Mouse (Mus musculus): ENCODE results near the gene Nova1. TPM values are rescaled to one million over a fixed set of nuclear protein-coding genes. Genes with fewer than 3 reads are reported as not detected.

Gene Nova1
- polyA plus RNA-seq, 1 experiment from 2014 or later, result 2.2 TPM

DNA sequence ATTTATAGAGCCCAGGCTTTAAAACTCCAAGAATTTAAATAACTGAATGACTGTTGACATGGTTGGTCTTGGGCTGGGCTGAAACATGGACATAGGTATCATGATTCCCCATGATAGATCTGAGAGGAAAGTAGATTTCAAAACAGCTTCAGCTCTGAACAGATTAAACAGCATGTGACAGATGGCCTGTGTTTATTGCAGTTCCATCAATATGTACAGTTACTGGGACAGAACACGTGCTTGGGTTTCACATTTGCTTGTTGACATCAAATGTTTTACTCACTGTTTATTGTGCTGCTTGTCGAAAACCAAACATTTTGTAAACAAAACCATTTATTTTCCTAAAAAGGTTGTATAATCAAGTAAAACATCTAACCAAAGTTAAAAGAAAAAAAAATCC lies 142.4 kb downstream of the Nova1 start:
- Histone ChIP-seq H3K4me1 (ENCODE audit: insufficient read depth) (no peaks in the 10 kb centered on the region), H3K27me3 (ENCODE audit: insufficient read depth, low read length) (no peaks in the 10 kb centered on the region), H3K36me3 (ENCODE audit: insufficient read depth) (no peaks in the 10 kb centered on the region), H3K4me2 (no peak overlapping the region), H3K4me3 (ENCODE audit: low read depth, low read length) (no peak overlapping the region), H3K27ac (ENCODE audit: low read depth) (no peak overlapping the region), H3K9me3 (ENCODE audit: low read depth, low read length) (no peaks in the 10 kb centered on the region), H3K9ac (no peak overlapping the region)
- 60% methylated on average over 2 of the region's 2 CpGs for WGBS
- DNase-seq (no peak), ATAC-seq (ENCODE audit: insufficient read depth) (no peak)
- no peak for TF ChIP-seq CTCF (IDR thresholded peaks at IDR 0.05; ENCODE audit: low read depth)

DNA sequence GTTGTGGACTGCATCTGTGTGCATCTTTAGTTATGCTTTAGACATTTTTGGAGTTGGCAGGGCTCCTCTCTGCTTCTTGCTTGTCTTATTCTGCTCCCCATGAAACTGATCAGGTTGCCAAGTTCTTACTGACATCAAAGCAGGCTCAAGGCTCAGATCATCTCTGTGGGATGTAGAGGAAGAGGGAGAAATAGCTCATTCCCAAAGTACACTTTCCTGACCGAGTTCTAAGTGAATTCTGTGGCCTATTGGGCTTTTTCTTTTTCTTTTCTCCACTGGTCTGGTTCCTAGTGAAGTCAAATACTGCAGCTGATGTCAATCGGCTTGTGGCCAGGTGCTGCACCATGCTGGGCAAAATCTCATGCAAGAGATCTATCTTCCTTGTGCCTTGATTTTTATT lies 152.0 kb downstream of the Nova1 start:
- Histone ChIP-seq H3K36me3 (ENCODE audit: insufficient read depth) (no peaks in the 10 kb centered on the region), H3K27me3 (ENCODE audit: insufficient read depth, low read length) (no peaks in the 10 kb centered on the region), H3K4me2 (no peak overlapping the region), H3K4me1 (ENCODE audit: insufficient read depth) (no peaks in the 10 kb centered on the region), H3K9me3 (ENCODE audit: low read depth, low read length) (no peaks in the 10 kb centered on the region), H3K27ac (ENCODE audit: low read depth) (no peak overlapping the region), H3K4me3 (ENCODE audit: low read depth, low read length) (no peak overlapping the region), H3K9ac (no peak overlapping the region)
- DNase-seq (no peak), ATAC-seq (ENCODE audit: insufficient read depth) (no peak)
- no peak for TF ChIP-seq CTCF (IDR thresholded peaks at IDR 0.05; ENCODE audit: low read depth)
- 49% methylated on average over 2 of the region's 2 CpGs for WGBS

- ATAC-seq (ENCODE audit: insufficient read depth) (no peak), DNase-seq (no peak)
- H3K4me2 ChIP-seq, result no peak overlapping the region
- no peaks in the 10 kb centered on the region for H3K27me3 ChIP-seq (ENCODE audit: insufficient read depth, low read length)
- H3K4me3 ChIP-seq (ENCODE audit: low read depth, low read length), result no peak overlapping the region
- 67% methylated on average over 5 of the region's 5 CpGs for WGBS
- H3K27ac ChIP-seq (ENCODE audit: low read depth), result no peak overlapping the region
- H3K9me3 ChIP-seq (ENCODE audit: low read depth, low read length), result no peaks in the 10 kb centered on the region
- H3K4me1 ChIP-seq (ENCODE audit: insufficient read depth), result no peaks in the 10 kb centered on the region
- TF ChIP-seq CTCF (IDR thresholded peaks at IDR 0.05; ENCODE audit: low read depth), result no peak
- no peak overlapping the region for H3K9ac ChIP-seq
- no peaks in the 10 kb centered on the region for H3K36me3 ChIP-seq (ENCODE audit: insufficient read depth)
Measured at GRCm38 (mm10) chr12:46646139-46646611, 172.6 kb downstream of the Nova1 start.

DNA sequence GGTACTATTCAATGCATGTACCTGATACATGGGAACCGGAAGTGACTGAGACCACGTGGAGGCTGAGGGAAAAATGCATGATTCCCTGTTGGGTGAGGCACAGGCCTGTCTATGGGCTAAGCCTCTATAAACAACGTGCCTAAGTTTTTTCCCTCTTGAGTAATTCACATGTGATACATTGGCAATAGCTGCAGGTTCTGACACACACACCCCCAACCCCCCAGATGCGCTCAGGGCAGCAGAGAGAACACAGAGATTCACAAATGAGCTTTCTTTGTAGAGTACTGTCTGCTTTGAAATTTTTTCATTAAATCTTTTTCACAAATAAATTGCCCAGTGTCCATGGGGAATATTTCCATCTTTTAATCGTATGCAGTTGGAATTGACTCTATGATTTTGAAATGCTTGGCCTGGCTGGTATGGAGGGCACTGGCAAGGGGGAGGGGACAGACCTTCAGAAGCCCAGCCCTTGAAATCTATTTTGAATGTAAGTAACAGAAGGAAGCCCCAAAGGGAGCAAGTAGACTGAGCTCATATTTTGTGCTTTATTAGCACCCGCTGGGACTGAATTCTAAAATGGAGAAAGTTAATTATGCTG lies 173.3 kb downstream of the Nova1 start:
- Histone ChIP-seq H3K36me3 (ENCODE audit: insufficient read depth) (no peaks in the 10 kb centered on the region), H3K4me1 (ENCODE audit: insufficient read depth) (no peaks in the 10 kb centered on the region), H3K9ac (no peak overlapping the region), H3K4me3 (ENCODE audit: low read depth, low read length) (no peak overlapping the region), H3K27ac (ENCODE audit: low read depth) (no peak overlapping the region), H3K4me2 (no peak overlapping the region), H3K9me3 (ENCODE audit: low read depth, low read length) (no peaks in the 10 kb centered on the region), H3K27me3 (ENCODE audit: insufficient read depth, low read length) (no peaks in the 10 kb centered on the region)
- 78% methylated on average over 6 of the region's 6 CpGs for WGBS
- DNase-seq, result no peak
- ATAC-seq (ENCODE audit: insufficient read depth), result no peak
- no peak for TF ChIP-seq CTCF (IDR thresholded peaks at IDR 0.05; ENCODE audit: low read depth)
